Mouse (Mus musculus) left cerebral cortex, postnatal 10 days (tissue): ENCODE measurements at regions not wholly inside any gene's neighbourhood (a gene's known extent, or its start where the extent isn't known, plus 50 kb on each side); places are given as distances from the start of the nearest gene placed in this dataset.
A peak's percentile ranks its signal among the peaks of the same experiment; 100 is the strongest.
"Not testable (repeated sequence)": the region's sequence is repeated elsewhere in the genome, so short reads cannot be mapped to it uniquely, and the experiment has no call there.

Source experiments
- DNase-seq, 2 experiments: peaks; one replicate each; pipeline ENCODE4 v3.0.0; 2021 to 2022; ENCODE audit warnings: low spot score in 2 of 2, mixed read lengths in 1 of 2; ENCODE audit errors: extremely low spot score in 1 of 2
- intact Hi-C: fragments of 180-260 bp; cut with DNase I; formaldehyde crosslinking; loops from one replicate; pipeline ENCODE4 v1.15.1; 2025

DNA sequence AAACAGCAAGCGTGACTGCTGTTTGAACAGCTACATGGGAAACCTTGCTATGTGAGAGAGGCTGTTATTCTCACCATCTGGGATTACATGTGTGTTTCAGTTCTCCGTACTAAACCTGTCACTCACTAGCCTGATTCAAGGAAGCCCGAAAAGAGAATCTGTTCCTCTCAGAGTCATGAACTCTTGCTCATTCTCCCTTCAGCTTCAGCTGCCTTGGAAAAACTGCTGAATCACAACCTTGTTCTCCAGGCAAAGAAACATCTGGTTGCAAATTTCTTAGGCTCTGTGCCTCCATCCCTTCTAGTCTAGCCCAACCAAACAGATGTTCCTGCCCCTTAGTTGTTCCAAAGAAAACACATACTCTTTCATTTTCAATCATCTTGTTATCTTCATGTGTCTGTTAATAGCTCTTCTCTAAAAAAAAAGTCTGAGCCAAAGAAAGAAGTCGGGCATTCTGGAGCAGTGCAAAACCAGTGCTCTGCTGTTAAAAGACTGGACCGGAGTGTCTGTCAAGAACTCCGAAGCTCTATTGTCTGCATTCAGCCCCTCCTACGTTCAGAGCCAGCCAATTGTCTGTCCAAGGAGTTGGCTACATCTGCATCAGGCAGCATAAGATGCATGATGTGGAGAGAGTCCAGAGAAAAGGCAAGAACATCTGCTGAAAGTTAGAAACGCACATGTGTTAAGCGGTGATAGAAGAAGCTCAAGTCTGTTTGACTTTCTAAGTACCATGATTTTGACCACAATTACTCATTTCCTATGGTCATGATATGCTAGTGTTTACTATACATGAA is 313.8 kb upstream of the Pkdcc start:
- DNase-seq = no peak
- intact Hi-C loops = no loop called here

DNA sequence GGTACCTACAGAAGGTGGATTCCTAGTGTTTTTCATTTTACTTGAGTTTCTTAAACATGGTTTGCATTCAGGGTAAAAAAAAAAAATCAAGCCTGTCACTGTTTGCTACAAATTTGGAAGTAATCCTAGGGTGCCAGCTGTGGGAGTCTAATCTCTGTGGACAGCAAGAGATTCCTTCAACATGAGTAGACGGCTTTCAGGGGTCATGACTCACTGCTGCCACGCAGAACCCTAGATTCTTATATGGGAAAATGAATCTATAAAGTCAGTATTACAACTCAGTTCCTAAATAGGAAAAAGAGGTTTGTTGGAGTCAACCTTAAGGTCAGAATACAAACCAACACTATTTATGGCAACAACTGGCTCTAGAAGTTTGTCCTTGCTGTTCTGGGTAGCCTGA is 310.1 kb upstream of the Pkdcc start:
- DNase-seq = no peak
- intact Hi-C loops = no loop called here

DNA sequence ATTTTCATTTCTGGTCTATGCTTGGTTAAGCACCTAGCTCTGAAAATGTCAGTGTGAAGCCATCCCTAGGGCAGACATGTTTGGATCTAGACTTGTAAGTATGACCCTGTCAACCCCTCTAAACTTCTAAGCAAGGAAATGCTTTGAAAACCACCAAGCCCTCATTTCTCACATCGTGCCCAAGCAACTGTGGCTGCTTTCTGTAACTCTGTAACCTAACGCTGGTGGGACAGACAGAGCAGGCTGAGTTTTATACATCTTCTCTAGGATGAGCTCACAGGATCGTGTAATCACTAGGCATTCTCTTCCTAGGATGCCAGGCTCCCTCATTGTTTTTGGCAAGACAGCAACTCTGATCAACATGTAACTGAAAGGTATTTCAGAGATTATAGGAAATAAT is 309.6 kb upstream of the Pkdcc start:
- intact Hi-C loops = no loop called here
- DNase-seq = no peak

DNA sequence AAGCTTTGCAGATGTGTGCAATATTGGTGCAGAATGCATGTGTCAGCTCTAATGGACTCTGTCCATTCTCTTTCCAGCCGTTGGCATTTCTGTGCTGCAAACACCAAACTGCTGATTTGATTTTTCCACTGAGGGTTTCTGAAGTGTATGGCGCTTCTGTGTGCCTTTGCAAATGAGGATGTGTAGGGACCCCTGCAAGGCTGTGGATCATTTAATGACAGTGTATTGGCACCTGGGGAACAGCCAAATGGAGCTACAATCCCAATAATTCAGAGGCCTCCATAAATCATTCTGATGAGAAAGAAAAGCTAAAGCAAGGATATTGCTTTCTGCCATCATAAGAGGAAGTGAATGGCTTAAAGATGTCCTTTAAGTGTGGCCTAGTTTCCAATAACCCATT is 305.9 kb upstream of the Pkdcc start:
- intact Hi-C loops = no loop called here

GRCm38 (mm10) chr17:82922986-82923385 is 292.1 kb upstream of the Pkdcc start:
- intact Hi-C loops = not testable (repeated sequence)

More for the DNA sequence above, 305.9 kb upstream of the Pkdcc start:
- no peak for DNase-seq

GRCm38 (mm10) chr17:82925751-82926150 is 289.3 kb upstream of the Pkdcc start:
- intact Hi-C loops = no loop called here
- no peak for DNase-seq

More at GRCm38 (mm10) chr17:82922986-82923385, 292.1 kb upstream of the Pkdcc start:
- DNase-seq = not testable (repeated sequence)

DNA sequence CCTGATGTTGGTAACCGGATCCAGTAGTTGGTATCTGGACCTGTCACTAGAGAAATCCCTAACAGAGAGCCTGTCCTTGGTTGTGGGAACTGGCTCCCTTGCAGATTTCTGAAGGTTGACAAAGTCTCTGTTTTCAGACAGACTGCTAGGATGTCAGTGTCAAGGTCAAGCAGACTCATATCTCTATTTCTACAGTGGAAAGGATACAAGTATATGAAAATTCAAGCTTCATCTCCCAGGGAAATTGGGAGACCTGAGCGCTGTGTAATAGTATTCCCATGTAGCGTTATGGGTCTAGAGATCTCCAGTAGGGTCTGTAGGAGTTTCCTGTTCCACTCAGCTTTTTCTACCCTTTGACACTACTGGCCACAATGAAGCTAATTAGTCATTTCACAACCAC is 287.4 kb upstream of the Pkdcc start:
- DNase-seq = no peak
- intact Hi-C loops = no loop called here

DNA sequence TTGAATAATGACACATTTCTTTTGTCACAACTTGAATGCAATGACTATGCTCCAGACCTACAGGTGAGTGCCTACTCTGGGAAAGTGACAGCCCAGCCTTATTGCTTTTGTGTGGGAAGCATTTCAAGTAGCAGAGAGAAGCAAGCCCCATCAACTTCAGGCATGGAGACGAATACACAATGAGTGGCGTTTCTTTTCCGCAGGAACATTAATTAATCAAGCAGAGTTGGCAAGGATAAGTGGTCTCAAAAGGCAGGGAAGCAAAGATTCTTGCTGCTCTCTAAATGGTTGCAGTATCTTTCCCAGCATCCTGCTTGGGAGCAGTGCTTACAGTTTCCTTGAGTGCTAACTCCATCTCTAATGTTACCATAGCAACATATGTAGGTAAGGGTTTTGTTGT is 285.6 kb upstream of the Pkdcc start:
- intact Hi-C loops = no loop called here
- no peak for DNase-seq

DNA sequence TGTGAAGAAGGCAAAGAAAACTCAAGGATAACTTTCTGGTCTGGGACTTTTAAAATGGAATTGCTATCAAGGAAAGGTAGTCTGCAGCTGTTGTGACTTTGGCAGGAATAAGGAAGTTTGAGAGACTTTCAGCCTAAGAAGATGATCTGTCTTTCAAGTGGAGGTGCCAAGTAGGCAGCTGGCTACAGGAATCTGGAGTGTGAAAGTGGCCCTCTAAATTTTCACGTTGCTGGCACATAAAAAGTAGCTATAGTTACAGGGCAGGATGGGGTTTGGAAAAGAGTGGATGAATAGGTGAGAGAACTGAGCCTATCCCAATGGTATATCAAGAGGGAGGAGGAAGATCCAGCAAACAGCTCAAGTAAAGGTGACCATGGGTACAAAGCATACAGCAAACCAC is 284.4 kb upstream of the Pkdcc start:
- intact Hi-C loops = no loop called here
- DNase-seq = no peak

GRCm38 (mm10) chr17:82931476-82931875 is 283.6 kb upstream of the Pkdcc start:
- DNase-seq = no peak
- intact Hi-C loops = no loop called here

GRCm38 (mm10) chr17:82936836-82937235 is 278.3 kb upstream of the Pkdcc start:
- intact Hi-C loops = no loop called here
- DNase-seq = no peak

DNA sequence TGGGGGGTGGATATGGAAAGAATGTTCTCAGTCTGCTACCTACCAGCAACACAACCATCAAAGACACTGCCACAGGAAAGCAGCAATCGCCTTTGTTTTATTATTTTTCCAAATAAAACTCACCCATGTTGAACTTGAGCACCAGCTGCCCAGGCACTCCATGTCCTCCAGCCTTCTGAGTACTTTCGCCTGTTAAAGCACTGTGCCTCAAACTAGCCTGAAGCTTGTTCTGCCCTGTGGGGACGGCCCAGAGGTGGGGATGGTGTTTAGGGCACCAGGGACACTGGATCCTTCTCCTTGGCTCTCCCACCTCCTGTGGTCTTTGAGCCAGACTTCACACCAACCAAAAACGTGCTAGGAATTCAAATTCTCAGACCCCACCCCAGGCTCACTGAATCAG is 269.0 kb upstream of the Pkdcc start:
- intact Hi-C loops = no loop called here
- no peak for DNase-seq

- intact Hi-C loops = loop anchor here (10.0 kb wide), 1 partner anchor 1285 kb away; no protein-coding TSS in a partner anchor
- no peak for DNase-seq
These were observed 265.3 kb upstream of the Pkdcc start for GRCm38 (mm10) chr17:82949794-82950193.

DNA sequence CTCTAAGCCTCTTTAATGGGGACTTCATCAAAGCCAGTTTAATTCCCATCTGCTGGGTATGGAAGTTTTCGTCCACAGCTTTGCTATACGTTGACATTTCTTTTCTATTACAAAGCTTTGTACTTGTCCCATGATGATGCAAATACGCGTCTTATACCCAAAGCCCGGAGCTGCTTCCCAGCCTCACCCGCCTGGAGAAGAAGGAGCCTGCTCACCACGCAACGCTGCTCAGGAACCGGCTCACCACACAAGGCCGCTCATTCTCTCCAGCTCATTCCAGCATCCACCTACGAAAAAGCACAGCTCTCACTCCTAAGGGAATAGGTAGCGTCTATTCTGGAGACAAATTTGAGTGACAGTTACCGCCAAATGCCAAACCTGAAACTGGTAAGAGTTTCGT is 264.8 kb upstream of the Pkdcc start:
- DNase-seq = no peak
- intact Hi-C loops = loop anchor here (10.0 kb wide), 1 partner anchor 1285 kb away; no protein-coding TSS in a partner anchor

- peak in 1 of 2 experiments; percentile 27 for DNase-seq
- intact Hi-C loops = loop anchor here (5.0 to 10.0 kb wide), 2 partner anchors 1293 to 1765 kb away; no protein-coding TSS in a partner anchor
These were observed 257.7 kb upstream of the Pkdcc start for GRCm38 (mm10) chr17:82957409-82957808.

GRCm38 (mm10) chr17:82963374-82963773 is 251.7 kb upstream of the Pkdcc start:
- intact Hi-C loops = no loop called here
- no peak for DNase-seq

DNA sequence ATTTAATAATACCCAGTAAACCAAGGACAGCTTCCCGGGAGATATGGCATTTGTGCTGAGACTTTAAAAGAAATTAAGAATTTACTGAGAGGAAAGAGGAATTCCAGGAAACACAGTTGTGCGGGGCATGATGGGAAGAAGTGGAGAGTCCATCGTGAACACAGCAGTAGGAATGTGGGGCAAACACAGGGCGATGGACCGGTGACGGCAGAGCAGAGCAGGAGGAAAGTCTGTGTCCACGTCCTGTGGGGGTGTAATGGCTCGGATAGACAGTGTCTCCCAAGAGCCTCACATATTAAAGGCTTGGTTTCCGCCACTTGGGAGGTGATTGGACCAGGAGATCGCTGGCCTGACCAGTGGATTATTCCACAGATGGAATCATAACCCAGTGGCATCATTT is 215.4 kb upstream of the Pkdcc start:
- DNase-seq = no peak
- intact Hi-C loops = no loop called here

DNA sequence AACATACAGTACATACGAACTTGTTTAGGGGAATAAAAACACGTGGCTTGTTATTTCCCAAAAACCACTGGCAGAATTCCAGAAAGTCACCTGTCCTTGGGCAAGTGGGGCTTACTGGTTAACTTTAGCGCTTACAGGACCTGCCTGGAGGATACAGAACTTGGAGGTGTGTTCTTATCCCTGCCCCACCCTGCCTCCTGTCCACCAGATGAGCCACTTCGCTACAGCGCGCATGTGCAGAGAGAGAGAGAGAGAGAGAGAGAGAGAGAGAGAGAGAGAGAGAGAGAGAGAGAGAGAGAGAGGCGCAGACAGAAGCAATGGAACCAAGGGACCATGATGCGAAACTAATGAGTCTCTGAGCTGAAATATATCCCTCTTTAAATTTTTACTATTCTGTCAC is 214.7 kb upstream of the Pkdcc start:
- DNase-seq = no peak
- intact Hi-C loops = no loop called here

- intact Hi-C loops = no loop called here
- DNase-seq = no peak
These were observed 213.5 kb upstream of the Pkdcc start for GRCm38 (mm10) chr17:83001567-83001966.

- intact Hi-C loops = no loop called here
- no peak for DNase-seq
These were observed 204.2 kb upstream of the Pkdcc start for GRCm38 (mm10) chr17:83010845-83011244.

GRCm38 (mm10) chr17:83015656-83016055 is 199.4 kb upstream of the Pkdcc start:
- intact Hi-C loops = no loop called here
- no peak for DNase-seq
